Mouse (Mus musculus): ENCODE results near the gene Arhgap23. TPM values are rescaled to one million over a fixed set of nuclear protein-coding genes. Genes with fewer than 3 reads are reported as not detected.

Arhgap23 gene
- polyA plus RNA-seq, 1 experiment from 2014 or later = 3.5 TPM

- Histone ChIP-seq H3K4me1 (replicated peaks; ENCODE audit: control insufficient read depth, insufficient read depth, low read length) (no peaks in the 10 kb centered on the region), H3K9me3 (ENCODE audit: control insufficient read depth) (no peaks in the 10 kb centered on the region), H3K9ac (ENCODE audit: low read depth, low read length) (no peak overlapping the region), H3K27me3 (replicated peaks; ENCODE audit: control insufficient read depth, insufficient read depth, low read length) (peaks cover 75% of the 10 kb centered on the region), H3K4me3 (ENCODE audit: low read depth, low read length) (peak overlapping the region; percentile 31), H3K27ac (ENCODE audit: low read depth, low read length) (no peak overlapping the region), H3K4me2 (replicated peaks; ENCODE audit: low read depth) (peak overlapping the region; percentile 51), H3K36me3 (ENCODE audit: control insufficient read depth, insufficient read depth) (no peaks in the 10 kb centered on the region)
- no peak for TF ChIP-seq CTCF (IDR thresholded peaks at IDR 0.05; ENCODE audit: low read depth)
- no peak for ATAC-seq
- WGBS = 4% methylated on average over 84 of the region's 95 CpGs
These were observed 119.3 kb downstream of the Arhgap23 start for GRCm38 (mm10) chr11:97534442-97535307.

GRCm38 (mm10) chr11:97535308-97535630 lies 119.9 kb downstream of the Arhgap23 start:
- TF ChIP-seq CTCF (IDR thresholded peaks at IDR 0.05; ENCODE audit: low read depth) = no peak
- Histone ChIP-seq H3K27ac (ENCODE audit: low read depth, low read length) (no peak overlapping the region), H3K4me1 (replicated peaks; ENCODE audit: control insufficient read depth, insufficient read depth, low read length) (no peaks in the 10 kb centered on the region), H3K4me3 (ENCODE audit: low read depth, low read length) (peak overlapping the region; percentile 31), H3K9me3 (ENCODE audit: control insufficient read depth) (no peaks in the 10 kb centered on the region), H3K4me2 (replicated peaks; ENCODE audit: low read depth) (0 out of 2 replicates have a peak overlapping the region, but pooled peaks have one; percentile 51), H3K27me3 (replicated peaks; ENCODE audit: control insufficient read depth, insufficient read depth, low read length) (peaks cover 72% of the 10 kb centered on the region), H3K36me3 (ENCODE audit: control insufficient read depth, insufficient read depth) (no peaks in the 10 kb centered on the region), H3K9ac (ENCODE audit: low read depth, low read length) (no peak overlapping the region)
- no peak for ATAC-seq
- WGBS = 28% methylated on average over 5 of the region's 5 CpGs

- H3K9me3 ChIP-seq (ENCODE audit: control insufficient read depth) = no peaks in the 10 kb centered on the region
- H3K9ac ChIP-seq (ENCODE audit: low read depth, low read length) = no peak overlapping the region
- WGBS = 50% methylated on average over 5 of the region's 5 CpGs
- H3K4me2 ChIP-seq (replicated peaks; ENCODE audit: low read depth) = no peak overlapping the region
- H3K27me3 ChIP-seq (replicated peaks; ENCODE audit: control insufficient read depth, insufficient read depth, low read length) = peaks cover 72% of the 10 kb centered on the region
- H3K4me1 ChIP-seq (replicated peaks; ENCODE audit: control insufficient read depth, insufficient read depth, low read length) = no peaks in the 10 kb centered on the region
- no peaks in the 10 kb centered on the region for H3K36me3 ChIP-seq (ENCODE audit: control insufficient read depth, insufficient read depth)
- H3K4me3 ChIP-seq (ENCODE audit: low read depth, low read length) = no peak overlapping the region
- H3K27ac ChIP-seq (ENCODE audit: low read depth, low read length) = no peak overlapping the region
- no peak for ATAC-seq
- no peak for TF ChIP-seq CTCF (IDR thresholded peaks at IDR 0.05; ENCODE audit: low read depth)
These were observed 120.3 kb downstream of the Arhgap23 start for GRCm38 (mm10) chr11:97535660-97536059.

GRCm38 (mm10) chr11:97536083-97536747 lies 120.9 kb downstream of the Arhgap23 start:
- H3K4me3 ChIP-seq (ENCODE audit: low read depth, low read length) = no peak overlapping the region
- no peak overlapping the region for H3K9ac ChIP-seq (ENCODE audit: low read depth, low read length)
- WGBS = 16% methylated on average over 35 of the region's 35 CpGs
- H3K9me3 ChIP-seq (ENCODE audit: control insufficient read depth) = no peaks in the 10 kb centered on the region
- no peak for TF ChIP-seq CTCF (IDR thresholded peaks at IDR 0.05; ENCODE audit: low read depth)
- ATAC-seq = no peak
- peaks cover 69% of the 10 kb centered on the region for H3K27me3 ChIP-seq (replicated peaks; ENCODE audit: control insufficient read depth, insufficient read depth, low read length)
- no peaks in the 10 kb centered on the region for H3K36me3 ChIP-seq (ENCODE audit: control insufficient read depth, insufficient read depth)
- peak overlapping the region; percentile 62 for H3K4me2 ChIP-seq (replicated peaks; ENCODE audit: low read depth)
- no peaks in the 10 kb centered on the region for H3K4me1 ChIP-seq (replicated peaks; ENCODE audit: control insufficient read depth, insufficient read depth, low read length)
- H3K27ac ChIP-seq (ENCODE audit: low read depth, low read length) = no peak overlapping the region

- ATAC-seq = no peak
- peak; percentile 47 for TF ChIP-seq CTCF (IDR thresholded peaks at IDR 0.05; ENCODE audit: low read depth)
- Histone ChIP-seq H3K4me3 (ENCODE audit: low read depth, low read length) (peak overlapping the region; percentile 32), H3K27me3 (replicated peaks; ENCODE audit: control insufficient read depth, insufficient read depth, low read length) (peaks cover 67% of the 10 kb centered on the region), H3K9ac (ENCODE audit: low read depth, low read length) (peak overlapping the region; percentile 17; the same call in 1 of the 2 replicates), H3K4me2 (replicated peaks; ENCODE audit: low read depth) (peak overlapping the region; percentile 62), H3K36me3 (ENCODE audit: control insufficient read depth, insufficient read depth) (no peaks in the 10 kb centered on the region), H3K9me3 (ENCODE audit: control insufficient read depth) (no peaks in the 10 kb centered on the region), H3K4me1 (replicated peaks; ENCODE audit: control insufficient read depth, insufficient read depth, low read length) (no peaks in the 10 kb centered on the region), H3K27ac (ENCODE audit: low read depth, low read length) (no peak overlapping the region)
- 3% methylated on average over 36 of the region's 36 CpGs for WGBS
These were observed 121.7 kb downstream of the Arhgap23 start for GRCm38 (mm10) chr11:97536835-97537579.

GRCm38 (mm10) chr11:97537580-97538089 lies 122.3 kb downstream of the Arhgap23 start:
- H3K4me2 ChIP-seq (replicated peaks; ENCODE audit: low read depth) = no peak overlapping the region
- 39% methylated on average over 12 of the region's 12 CpGs for WGBS
- H3K9ac ChIP-seq (ENCODE audit: low read depth, low read length) = no peak overlapping the region
- no peaks in the 10 kb centered on the region for H3K4me1 ChIP-seq (replicated peaks; ENCODE audit: control insufficient read depth, insufficient read depth, low read length)
- no peak for ATAC-seq
- peaks cover 60% of the 10 kb centered on the region for H3K27me3 ChIP-seq (replicated peaks; ENCODE audit: control insufficient read depth, insufficient read depth, low read length)
- H3K9me3 ChIP-seq (ENCODE audit: control insufficient read depth) = no peaks in the 10 kb centered on the region
- no peak for TF ChIP-seq CTCF (IDR thresholded peaks at IDR 0.05; ENCODE audit: low read depth)
- H3K4me3 ChIP-seq (ENCODE audit: low read depth, low read length) = no peak overlapping the region
- no peak overlapping the region for H3K27ac ChIP-seq (ENCODE audit: low read depth, low read length)
- no peaks in the 10 kb centered on the region for H3K36me3 ChIP-seq (ENCODE audit: control insufficient read depth, insufficient read depth)

Measured in intestine, postnatal 0 days (tissue).